Mouse (Mus musculus): ENCODE measurements around the gene Pfkfb2.

- TF ChIP-seq CTCF (IDR thresholded peaks at IDR 0.05; ENCODE audit: low read depth, low read length) (no peak), GATA1 (IDR thresholded peaks at IDR 0.05; ENCODE audit: borderline replicate concordance, low read length) (no peak), POLR2AphosphoS5 (IDR thresholded peaks at IDR 0.05; ENCODE audit: insufficient replicate concordance, low read depth, low read length) (no peak)
These were observed 18.6 kb downstream of the Pfkfb2 start for GRCm38 (mm10) chr1:130710283-130711080.
